Mouse (Mus musculus) gastrocnemius, postnatal 36 days (tissue): ENCODE results near the gene Mrpl17. TPM values are rescaled to one million over a fixed set of nuclear protein-coding genes. Genes with fewer than 3 reads are reported as not detected.
"Not testable (repeated sequence)": the region's sequence is repeated elsewhere in the genome, so short reads cannot be mapped to it uniquely, and the experiment has no call there.

ENCODE experiments used
- DNase-seq, 2 experiments: peaks; one replicate each; pipeline ENCODE4 v3.0.0; 2022
- intact Hi-C: fragments of 180-260 bp; cut with DNase I; formaldehyde crosslinking; loops from one replicate; pipeline ENCODE4 v1.15.1; 2025
- long read RNA-seq, 2 experiments: library from polyadenylated mRNA; stranded (forward); transcript quantifications; one replicate each; pipeline ENCODE4 v2.0.0; 2021
- total RNA-seq, 2 experiments: library from RNA; stranded (reverse); gene quantifications; 2 replicates each; pipeline ENCODE4 v1.2.3; 2021

Gene Mrpl17
- 100 to 1,000 TPM in 1 of 2 experiments, 10 to 100 TPM in 1; 93.2 to 109 TPM for total RNA-seq
- long read RNA-seq, experiment 1, full-length matches to known transcripts: 131 of 141 reads
- long read RNA-seq, experiment 1, partial matches to known transcripts: 0 of 141 reads
- long read RNA-seq, experiment 1, other reads (novel, unspliced or antisense): 10 of 141 reads
- long read RNA-seq, experiment 2, full-length matches to known transcripts: 110 of 112 reads
- long read RNA-seq, experiment 2, partial matches to known transcripts: 0 of 112 reads
- long read RNA-seq, experiment 2, other reads (novel, unspliced or antisense): 2 of 112 reads

- peak; percentile 100 for DNase-seq
- intact Hi-C loops: loop anchor here (2.0 to 10.0 kb wide), 3 partner anchors 74 to 409 kb away; partner anchors contain the start of genes Cnga4, Dnhd1, Fam160a2 and Ilk
Observed at GRCm38 (mm10) chr7:105810877-105811489, at the start of gene Mrpl17. Mrpl17 (minus strand) TSS chr7:105811099.

GRCm38 (mm10) chr7:105855718-105856560, 45.0 kb upstream of the Mrpl17 start:
- DNase-seq, intact Hi-C loops: not testable (repeated sequence)

DNA sequence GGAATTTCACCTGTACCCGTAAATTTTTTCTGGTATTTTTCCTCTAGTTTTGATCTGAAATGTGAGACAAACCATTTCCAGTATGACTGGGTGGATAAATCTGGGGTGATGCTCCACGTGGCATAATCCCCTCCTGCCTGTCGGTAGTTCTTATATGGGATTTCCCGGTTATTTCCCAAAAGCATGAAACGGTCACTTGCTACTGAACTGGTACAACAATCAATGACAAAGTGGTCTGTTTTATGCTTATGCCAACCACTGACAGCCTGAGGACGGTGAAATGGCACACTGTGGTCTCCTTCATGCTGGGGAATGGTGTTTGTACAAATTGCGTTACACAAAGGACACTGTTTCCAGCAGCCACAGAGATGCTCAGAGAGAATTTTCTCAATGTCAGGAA, 13.4 kb upstream of the Mrpl17 start:
- intact Hi-C loops: no loop called here
- DNase-seq: no peak

DNA sequence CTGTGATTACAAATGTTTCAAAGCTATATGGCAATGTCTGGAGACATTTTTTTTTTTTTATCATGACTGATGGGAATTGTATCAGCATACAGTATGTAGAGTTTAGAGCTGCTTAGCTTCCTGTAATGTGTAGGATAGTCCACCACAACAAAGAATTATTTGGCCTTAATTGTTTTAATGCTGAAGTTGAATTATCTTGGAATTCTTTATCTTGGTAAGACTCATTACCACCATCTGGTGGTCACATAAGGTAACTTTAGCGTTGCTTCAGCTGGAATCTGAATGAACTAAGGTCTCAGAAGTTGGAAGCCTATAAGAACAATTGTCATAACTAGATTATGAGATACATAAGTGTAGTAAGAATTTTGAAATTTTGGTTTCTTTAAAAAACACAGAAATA, 7.6 kb upstream of the Mrpl17 start:
- intact Hi-C loops: loop anchor here (10.0 kb wide), 1 partner anchor 164 kb away; the partner anchor contains the start of gene Dnhd1
- DNase-seq: no peak

- intact Hi-C loops: loop anchor here (10.0 kb wide), 1 partner anchor 162 kb away; the partner anchor contains the start of gene Dnhd1
- no peak for DNase-seq
Observed at GRCm38 (mm10) chr7:105816736-105817135, 5.8 kb upstream of the Mrpl17 start.

DNA sequence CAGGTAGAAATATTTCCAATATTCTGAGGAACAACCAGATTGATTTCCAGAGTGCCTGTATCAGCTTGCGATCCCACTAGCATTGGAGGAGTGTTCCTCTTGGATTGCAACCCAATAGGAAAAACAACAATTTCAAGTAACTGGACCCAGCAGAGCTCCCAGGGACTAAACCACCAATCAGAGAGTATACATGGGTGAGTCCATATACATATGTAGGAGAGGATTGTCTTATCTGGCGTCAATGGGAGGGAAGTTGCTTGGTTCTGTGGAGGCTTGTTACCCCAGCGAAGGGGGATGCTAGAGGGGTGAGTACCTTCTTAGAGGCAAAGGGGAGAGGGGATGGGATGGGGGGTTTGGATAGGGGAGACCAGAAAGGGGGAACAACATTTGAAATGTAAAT, 2.4 kb upstream of the Mrpl17 start:
- no peak for DNase-seq
- intact Hi-C loops: loop anchor here (5.0 to 10.0 kb wide), 2 partner anchors 159 to 411 kb away; partner anchors contain the start of genes Cnga4, Dnhd1 and Fam160a2

DNA sequence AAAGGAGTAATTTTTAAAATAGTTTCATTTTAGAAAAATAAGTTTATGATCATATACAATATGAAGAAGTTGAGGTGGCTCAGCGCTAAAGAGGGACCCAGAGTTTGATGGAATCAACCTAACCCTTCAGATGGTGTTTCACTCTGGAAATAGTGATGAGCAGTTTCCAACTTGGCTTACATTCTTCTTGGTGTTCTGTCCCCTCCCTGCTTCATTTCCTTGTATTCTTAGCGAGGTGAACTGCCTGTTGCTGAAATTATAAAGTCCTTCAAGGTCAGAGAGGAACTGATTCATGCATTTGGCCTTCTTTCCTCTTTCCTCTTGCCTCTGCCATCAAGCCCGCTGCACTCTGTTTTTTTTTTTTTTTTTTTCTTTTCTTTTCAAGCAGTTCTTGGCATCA, 1.7 kb upstream of the Mrpl17 start:
- intact Hi-C loops: loop anchor here (5.0 to 10.0 kb wide), 2 partner anchors 158 to 410 kb away; partner anchors contain the start of genes Cnga4, Dnhd1 and Fam160a2
- no peak for DNase-seq

GRCm38 (mm10) chr7:105811516-105811915, 617 bp upstream of the Mrpl17 start:
- intact Hi-C loops: loop anchor here (2.0 to 10.0 kb wide), 3 partner anchors 75 to 409 kb away; partner anchors contain the start of genes Cnga4, Dnhd1, Fam160a2 and Ilk
- DNase-seq: no peak

GRCm38 (mm10) chr7:105810280-105810876, 521 bp downstream of the Mrpl17 start:
- no peak for DNase-seq
- intact Hi-C loops: loop anchor here (2.0 to 10.0 kb wide), 3 partner anchors 74 to 408 kb away; partner anchors contain the start of genes Cnga4, Dnhd1, Fam160a2 and Ilk

GRCm38 (mm10) chr7:105809836-105810235, 1.1 kb downstream of the Mrpl17 start:
- intact Hi-C loops: loop anchor here (2.0 to 10.0 kb wide), 3 partner anchors 73 to 408 kb away; partner anchors contain the start of genes Cnga4, Dnhd1, Fam160a2 and Ilk
- no peak for DNase-seq

DNA sequence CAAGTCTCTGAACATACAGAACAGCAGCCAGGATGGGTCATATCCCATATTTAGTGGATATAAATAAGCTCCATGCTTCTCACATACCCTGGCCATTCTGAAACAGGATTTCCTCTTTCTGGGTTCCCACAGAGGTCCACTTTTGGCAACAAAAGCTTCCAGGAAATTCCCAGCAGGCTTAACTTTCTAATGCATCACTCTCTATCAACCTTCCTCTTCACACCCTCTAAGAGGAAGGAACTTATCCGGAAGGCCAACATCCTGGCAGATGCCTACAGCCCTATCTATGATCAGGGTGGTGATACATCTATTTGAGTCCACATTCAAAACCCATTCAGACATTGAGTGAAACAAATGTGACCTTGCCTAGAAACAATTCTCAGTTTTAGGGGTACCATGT, 2.5 kb downstream of the Mrpl17 start:
- intact Hi-C loops: no loop called here

DNA sequence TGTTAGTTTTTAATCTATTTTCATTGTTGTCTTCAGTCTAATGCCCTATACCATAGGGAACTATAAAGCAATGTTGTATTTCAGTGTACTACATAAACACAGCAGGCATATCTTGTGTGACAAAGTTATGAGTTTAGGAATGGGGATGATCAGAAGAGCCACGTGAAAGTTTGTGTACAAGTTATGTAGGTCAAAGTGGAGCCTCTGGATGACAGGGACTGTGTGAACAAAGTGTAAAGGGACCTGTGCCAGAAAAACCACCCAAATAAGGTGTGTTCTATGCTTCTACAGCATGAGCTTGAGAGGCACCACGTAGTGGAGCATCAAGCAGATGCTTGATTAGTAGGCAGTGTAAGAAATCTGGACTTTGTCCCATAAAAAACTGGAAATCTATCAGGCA, 4.2 kb downstream of the Mrpl17 start:
- no peak for DNase-seq
- intact Hi-C loops: no loop called here

More for the DNA sequence above, 2.5 kb downstream of the Mrpl17 start:
- DNase-seq: no peak

GRCm38 (mm10) chr7:105806125-105806524, 4.8 kb downstream of the Mrpl17 start:
- intact Hi-C loops: no loop called here
- DNase-seq: no peak

GRCm38 (mm10) chr7:105803428-105803827, 7.5 kb downstream of the Mrpl17 start:
- no peak for DNase-seq
- intact Hi-C loops: no loop called here

GRCm38 (mm10) chr7:105802771-105803170, 8.1 kb downstream of the Mrpl17 start:
- DNase-seq: no peak
- intact Hi-C loops: no loop called here

GRCm38 (mm10) chr7:105802312-105802711, 8.6 kb downstream of the Mrpl17 start:
- DNase-seq: no peak
- intact Hi-C loops: no loop called here

DNA sequence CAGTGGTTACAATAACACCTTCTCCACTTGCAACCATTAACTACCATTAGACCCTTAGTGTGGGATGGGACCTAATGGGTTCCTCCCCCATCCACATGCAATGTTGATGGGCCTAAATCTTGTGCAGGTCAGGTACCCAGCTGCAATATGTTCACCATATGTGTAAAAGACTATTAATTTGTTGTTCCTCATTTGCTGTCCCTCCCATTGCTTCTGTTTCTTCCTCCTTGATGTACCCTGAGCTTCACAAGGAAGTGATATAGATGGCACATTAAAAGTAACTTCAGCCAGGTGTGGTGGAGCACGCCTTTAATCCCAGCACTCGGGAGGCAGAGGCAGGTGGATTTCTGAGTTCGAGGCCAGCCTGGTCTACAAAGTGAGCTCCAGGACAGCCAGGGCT, 13.9 kb downstream of the Mrpl17 start:
- no peak for DNase-seq
- intact Hi-C loops: no loop called here

GRCm38 (mm10) chr7:105795759-105796366, 15.0 kb downstream of the Mrpl17 start:
- no peak for DNase-seq
- intact Hi-C loops: no loop called here

GRCm38 (mm10) chr7:105793701-105794100, 17.2 kb downstream of the Mrpl17 start:
- intact Hi-C loops: no loop called here

DNA sequence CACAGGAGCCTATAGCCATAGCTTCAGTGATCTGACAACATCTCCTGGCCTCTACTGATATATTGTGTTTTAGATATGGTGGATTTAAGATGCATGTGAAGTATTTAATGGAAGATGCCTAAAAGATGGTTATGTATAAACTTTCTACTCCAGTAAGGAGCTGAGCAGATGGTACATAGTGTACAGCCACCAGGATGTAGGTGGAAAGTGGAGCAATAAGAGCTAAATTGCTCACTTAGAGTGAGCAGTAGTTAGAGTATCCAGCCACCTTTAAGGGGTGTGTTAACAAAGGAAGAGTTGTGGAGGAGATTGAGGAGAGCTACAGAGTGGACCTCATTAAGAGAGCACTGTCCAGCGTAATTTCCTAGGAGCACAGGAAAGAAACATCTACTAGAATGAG, 19.8 kb downstream of the Mrpl17 start:
- intact Hi-C loops: no loop called here
- DNase-seq: no peak

More at GRCm38 (mm10) chr7:105793701-105794100, 17.2 kb downstream of the Mrpl17 start:
- no peak for DNase-seq
